Mouse (Mus musculus) midbrain, embryonic 16.5 days (tissue): ENCODE data around the gene Ap2a2. TPM values are rescaled to one million over a fixed set of nuclear protein-coding genes. Genes with fewer than 3 reads are reported as not detected.

Source experiments
- ATAC-seq: fragments of 200-750 bp; cut with Nextera tagmentation; 2 replicates; pipeline ENCODE4 v1.8.0; 2017; ENCODE audit warnings: moderate TSS enrichment
- H3K27ac ChIP-seq: fragments of 300-500 bp; sonication (generic); 2 replicates; pipeline ENCODE4 v1.5.1; 2014; ENCODE audit warnings: mild to moderate bottlenecking, low read length, mixed read lengths
- H3K27me3 ChIP-seq: fragments of 300-500 bp; sonication (generic); 2 replicates; pipeline ENCODE4 v1.6.1; 2014; ENCODE audit warnings: low read depth, low read length, mixed read lengths; ENCODE audit not compliant: control insufficient read depth, insufficient read depth
- H3K36me3 ChIP-seq: fragments of 300-500 bp; sonication (generic); 2 replicates; pipeline ENCODE4 v1.6.1; 2014; ENCODE audit warnings: mild to moderate bottlenecking, low read length, moderate library complexity, mixed read lengths; ENCODE audit not compliant: control insufficient read depth, insufficient read depth
- H3K4me1 ChIP-seq: fragments of 300-500 bp; sonication (generic); 2 replicates; pipeline ENCODE4 v1.6.1; 2014; ENCODE audit warnings: mild to moderate bottlenecking, low read length, mixed read lengths; ENCODE audit not compliant: control insufficient read depth, insufficient read depth
- H3K4me2 ChIP-seq: fragments of 300-500 bp; sonication (generic); 2 replicates; pipeline ENCODE4 v1.6.1; 2014; ENCODE audit warnings: mild to moderate bottlenecking, low read length, mixed read lengths
- H3K4me3 ChIP-seq: fragments of 300-500 bp; sonication (generic); 2 replicates; pipeline ENCODE4 v1.5.1; 2014; ENCODE audit warnings: low read depth, mild to moderate bottlenecking, low read length, moderate library complexity, mixed read lengths
- H3K9ac ChIP-seq: fragments of 300-500 bp; sonication (generic); 2 replicates; pipeline ENCODE4 v1.6.1; 2014; ENCODE audit warnings: low read depth, low read length, mixed read lengths
- H3K9me3 ChIP-seq: fragments of 300-500 bp; sonication (generic); replicated peaks from 2 replicates; pipeline ENCODE4 v1.6.1; 2014; ENCODE audit warnings: mild to moderate bottlenecking, low read length, mixed read lengths; ENCODE audit not compliant: control insufficient read depth, poor library complexity, severe bottlenecking
- WGBS: fragments of 180-500 bp; shearing (Covaris S2); extraction: QIAGEN DNeasy Blood & Tissue Kit; methylation state at CpG from one replicate; pipeline ENCODE4 v1.1.7; 2014; 5-methylcytosine and 5-hydroxymethylcytosine counted together
- polyA plus RNA-seq: library from polyadenylated mRNA; unstranded; fragments of >200 nt; fragmentation: Nextera tagmentation; extraction: Ambion mirVana; gene quantifications from 2 replicates; pipeline ENCODE4 v1.2.1, GENCODE M21; 2015

Gene Ap2a2
- polyA plus RNA-seq, 1 experiment from 2014 or later, result 137 TPM

GRCm38 (mm10) chr7:141569283-141569803, 7.4 kb downstream of the Ap2a2 start:
- Histone ChIP-seq H3K27me3 (no peaks in the 10 kb centered on the region), H3K36me3 (no peaks in the 10 kb centered on the region), H3K4me1 (peaks cover 28% of the 10 kb centered on the region), H3K27ac (no peak overlapping the region), H3K4me2 (no peak overlapping the region), H3K9ac (no peak overlapping the region), H3K9me3 (no peaks in the 10 kb centered on the region), H3K4me3 (no peak overlapping the region)
- ATAC-seq, result no peak
- WGBS, result 88% methylated on average over 9 of the region's 9 CpGs

GRCm38 (mm10) chr7:141569916-141570315, 7.9 kb downstream of the Ap2a2 start:
- ATAC-seq, result no peak
- H3K27ac ChIP-seq, result no peak overlapping the region
- H3K4me1 ChIP-seq, result peaks cover 22% of the 10 kb centered on the region
- WGBS, result 92% methylated on average over 3 of the region's 3 CpGs
- no peak overlapping the region for H3K9ac ChIP-seq
- H3K9me3 ChIP-seq, result no peaks in the 10 kb centered on the region
- no peaks in the 10 kb centered on the region for H3K36me3 ChIP-seq
- H3K4me3 ChIP-seq, result no peak overlapping the region
- H3K27me3 ChIP-seq, result no peaks in the 10 kb centered on the region
- no peak overlapping the region for H3K4me2 ChIP-seq

GRCm38 (mm10) chr7:141570625-141571295, 8.8 kb downstream of the Ap2a2 start:
- no peak for ATAC-seq
- Histone ChIP-seq H3K27me3 (no peaks in the 10 kb centered on the region), H3K36me3 (no peaks in the 10 kb centered on the region), H3K9me3 (no peaks in the 10 kb centered on the region), H3K4me3 (no peak overlapping the region), H3K4me1 (peaks cover 17% of the 10 kb centered on the region), H3K27ac (no peak overlapping the region), H3K4me2 (no peak overlapping the region), H3K9ac (no peak overlapping the region)
- WGBS, result 78% methylated on average over 4 of the region's 4 CpGs

DNA sequence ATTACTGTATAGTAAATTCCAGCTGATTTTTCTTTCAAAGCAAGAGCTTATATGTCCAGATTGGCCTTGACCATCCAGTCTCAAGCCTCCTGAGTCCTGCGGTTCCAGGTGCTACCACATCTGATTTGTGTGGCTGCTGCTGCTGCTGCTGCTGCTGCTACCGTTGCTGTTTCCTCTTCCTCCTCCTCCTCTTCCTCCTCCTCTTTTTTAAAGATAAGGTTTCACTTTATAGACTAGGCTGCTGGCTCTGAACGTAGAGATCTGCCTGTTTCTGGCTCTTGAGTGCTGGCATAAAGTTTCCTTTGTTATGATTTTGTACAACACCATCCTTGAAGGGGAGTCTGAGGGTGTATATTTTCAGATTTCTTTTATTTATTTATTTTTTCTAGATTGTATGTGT, 12.1 kb downstream of the Ap2a2 start:
- 89% methylated on average over 3 of the region's 3 CpGs for WGBS
- no peak overlapping the region for H3K9ac ChIP-seq
- H3K27me3 ChIP-seq, result no peaks in the 10 kb centered on the region
- no peak overlapping the region for H3K27ac ChIP-seq
- H3K36me3 ChIP-seq, result no peaks in the 10 kb centered on the region
- no peaks in the 10 kb centered on the region for H3K4me1 ChIP-seq
- ATAC-seq, result no peak
- no peaks in the 10 kb centered on the region for H3K9me3 ChIP-seq
- no peak overlapping the region for H3K4me2 ChIP-seq
- H3K4me3 ChIP-seq, result no peak overlapping the region

- Histone ChIP-seq H3K4me3 (no peak overlapping the region), H3K9ac (no peak overlapping the region), H3K4me2 (no peak overlapping the region), H3K9me3 (no peaks in the 10 kb centered on the region), H3K27ac (no peak overlapping the region), H3K4me1 (no peaks in the 10 kb centered on the region), H3K27me3 (no peaks in the 10 kb centered on the region), H3K36me3 (no peaks in the 10 kb centered on the region)
- no peak for ATAC-seq
- WGBS, result 96% methylated on average over 2 of the region's 3 CpGs
Measured at GRCm38 (mm10) chr7:141575481-141575880, 13.5 kb downstream of the Ap2a2 start.

DNA sequence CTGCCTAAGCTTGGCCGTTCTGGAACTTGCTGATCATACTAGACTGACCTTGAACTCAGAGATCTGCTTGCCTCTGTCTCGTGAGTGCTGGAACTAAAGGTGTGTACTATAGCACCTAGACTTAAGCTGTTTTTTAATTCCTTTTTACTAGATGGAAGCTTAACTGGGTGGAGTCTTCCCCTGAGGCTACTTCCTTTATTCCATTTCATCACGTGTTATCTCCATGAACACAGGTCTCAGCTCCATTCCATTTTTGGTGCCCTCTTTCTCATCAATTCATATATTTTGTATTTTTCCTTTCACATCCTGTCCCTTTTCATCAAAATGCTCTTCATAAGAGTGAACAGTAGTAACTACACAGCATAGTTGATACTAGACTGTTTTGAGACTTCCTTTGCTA, 15.8 kb downstream of the Ap2a2 start:
- H3K4me3 ChIP-seq, result no peak overlapping the region
- no peaks in the 10 kb centered on the region for H3K36me3 ChIP-seq
- no peak overlapping the region for H3K4me2 ChIP-seq
- no peaks in the 10 kb centered on the region for H3K9me3 ChIP-seq
- no peaks in the 10 kb centered on the region for H3K27me3 ChIP-seq
- H3K27ac ChIP-seq, result no peak overlapping the region
- WGBS, result 89% methylated on average over 3 of the region's 3 CpGs
- ATAC-seq, result no peak
- H3K4me1 ChIP-seq, result no peaks in the 10 kb centered on the region
- no peak overlapping the region for H3K9ac ChIP-seq

DNA sequence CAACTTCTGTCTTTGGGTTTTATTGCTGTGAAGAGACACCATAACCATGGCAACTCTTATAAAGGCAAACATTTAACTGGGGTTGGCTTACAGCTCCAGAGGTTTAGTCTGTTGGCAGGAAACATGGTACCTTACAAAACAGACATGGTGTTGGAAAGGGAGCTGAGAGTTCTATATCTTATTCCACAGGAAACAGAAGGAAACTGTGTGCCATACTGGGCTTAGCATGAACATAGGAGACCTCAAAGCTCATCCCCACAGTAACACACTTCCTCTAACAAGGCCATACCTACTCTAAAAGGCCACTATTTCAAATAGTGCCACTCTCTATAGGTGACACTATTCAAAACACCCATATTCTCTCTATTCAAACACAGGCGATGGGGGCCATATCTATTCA, 16.5 kb downstream of the Ap2a2 start:
- whole genome bisulfite sequencing, result 96% methylated on average over 1 of the region's 1 CpGs
- no peaks in the 10 kb centered on the region for H3K4me1 ChIP-seq
- ATAC-seq, result no peak
- no peak overlapping the region for H3K4me3 ChIP-seq
- H3K36me3 ChIP-seq, result no peaks in the 10 kb centered on the region
- no peaks in the 10 kb centered on the region for H3K27me3 ChIP-seq
- H3K9me3 ChIP-seq, result no peaks in the 10 kb centered on the region
- no peak overlapping the region for H3K27ac ChIP-seq
- H3K9ac ChIP-seq, result no peak overlapping the region
- H3K4me2 ChIP-seq, result no peak overlapping the region

DNA sequence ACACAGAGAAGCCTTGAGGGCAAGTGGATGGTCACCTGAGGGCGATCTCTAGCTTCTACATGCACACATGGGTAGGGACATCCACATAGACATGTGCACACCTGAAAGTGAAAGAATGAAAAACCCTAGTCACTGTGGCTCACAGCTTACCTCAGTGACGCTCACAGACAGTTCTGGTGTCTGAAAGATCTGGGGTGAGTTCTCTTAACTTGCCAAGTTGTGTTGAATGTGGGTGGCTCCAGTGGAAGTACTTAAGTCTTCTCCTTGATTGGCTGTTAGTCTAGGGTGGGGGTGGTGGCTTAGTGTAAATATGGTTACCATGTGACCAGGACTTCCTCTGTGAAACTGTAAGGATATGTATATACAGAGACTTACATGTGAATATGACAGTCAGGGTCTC, 17.0 kb downstream of the Ap2a2 start:
- H3K4me1 ChIP-seq, result no peaks in the 10 kb centered on the region
- WGBS, result 97% methylated on average over 2 of the region's 2 CpGs
- ATAC-seq, result no peak
- no peak overlapping the region for H3K4me3 ChIP-seq
- no peaks in the 10 kb centered on the region for H3K9me3 ChIP-seq
- no peaks in the 10 kb centered on the region for H3K27me3 ChIP-seq
- H3K27ac ChIP-seq, result no peak overlapping the region
- no peak overlapping the region for H3K9ac ChIP-seq
- no peak overlapping the region for H3K4me2 ChIP-seq
- H3K36me3 ChIP-seq, result no peaks in the 10 kb centered on the region

DNA sequence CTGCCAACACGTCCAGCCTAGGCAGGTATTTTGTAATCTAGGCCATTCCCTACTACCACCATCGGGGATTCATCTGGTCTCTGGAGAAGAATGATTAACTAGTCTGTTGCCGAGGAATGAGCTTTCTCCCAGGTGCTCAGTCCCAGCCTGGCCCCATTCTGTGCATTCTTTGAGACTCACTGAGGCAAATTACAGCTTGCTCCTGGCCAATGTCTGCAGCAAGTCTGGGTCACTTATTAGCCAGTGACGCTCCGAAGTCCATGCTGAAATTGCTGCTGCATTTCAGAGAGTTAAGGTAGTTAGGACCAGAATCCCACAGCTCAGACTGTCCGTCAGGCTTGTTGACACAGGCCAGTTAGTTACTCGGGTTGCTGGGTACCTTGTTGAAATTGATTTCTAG, 19.4 kb downstream of the Ap2a2 start:
- H3K27ac ChIP-seq, result no peak overlapping the region
- H3K36me3 ChIP-seq, result no peaks in the 10 kb centered on the region
- H3K4me3 ChIP-seq, result no peak overlapping the region
- WGBS, result 82% methylated on average over 7 of the region's 7 CpGs
- ATAC-seq, result no peak
- no peaks in the 10 kb centered on the region for H3K4me1 ChIP-seq
- no peaks in the 10 kb centered on the region for H3K27me3 ChIP-seq
- H3K9me3 ChIP-seq, result no peaks in the 10 kb centered on the region
- no peak overlapping the region for H3K9ac ChIP-seq
- no peak overlapping the region for H3K4me2 ChIP-seq
